Mouse (Mus musculus): Measurements from ENCODE around the gene Msh6. TPM values are rescaled to one million over a fixed set of nuclear protein-coding genes. Genes with fewer than 3 reads are reported as not detected.
"Not testable (repeated sequence)": the region's sequence is repeated elsewhere in the genome, so short reads cannot be mapped to it uniquely, and the experiment has no call there.

Msh6 gene
- 31.9 and 39.3 TPM in 2 replicates for polyA plus RNA-seq (2014; fragmentation: Nextera tagmentation; extraction: Ambion mirVana)

- peak within 1 kb of the TSS; percentile 86 for H3K27ac ChIP-seq (ENCODE audit: low read depth, low read length)
- WGBS, result under 1% methylated on average over 60 of the region's 63 CpGs
- no peaks in the 10 kb centered on the region for H3K9me3 ChIP-seq (replicated peaks; ENCODE audit: control insufficient read depth, low read length)
- H3K27me3 ChIP-seq (replicated peaks; ENCODE audit: control insufficient read depth, insufficient read depth, low read length), result no peaks in the 10 kb centered on the region
- H3K4me1 ChIP-seq (ENCODE audit: control insufficient read depth, insufficient read depth, low read length), result peaks cover 12% of the 10 kb centered on the region
- peak; percentile 98 for DNase-seq (ENCODE audit: low spot score)
- ATAC-seq, result peak; percentile 99
- H3K4me3 ChIP-seq (ENCODE audit: low read depth, low read length), result peak within 1 kb of the TSS; percentile 99
- peak within 1 kb of the TSS; percentile 85 for H3K4me2 ChIP-seq (ENCODE audit: low read length)
- peaks cover 11% of the 10 kb centered on the region; the same call in 1 of the 2 replicates for H3K36me3 ChIP-seq (ENCODE audit: control insufficient read depth, insufficient read depth, low read length)
- H3K9ac ChIP-seq (ENCODE audit: low read length), result peak within 1 kb of the TSS; percentile 92
Observed at GRCm38 (mm10) chr17:87974629-87975228, at the start of gene Msh6. Gene Msh6 (plus strand): TSS chr17:87975062.

- DNase-seq (ENCODE audit: low spot score), result no peak
- WGBS, result 86% methylated on average over 10 of the region's 10 CpGs
Observed at GRCm38 (mm10) chr17:87934326-87934725, 40.5 kb upstream of the Msh6 start.

GRCm38 (mm10) chr17:87934736-87935135 is 40.1 kb upstream of the Msh6 start:
- no peak overlapping the region for H3K27ac ChIP-seq (ENCODE audit: low read depth, low read length)
- no peak overlapping the region for H3K9ac ChIP-seq (ENCODE audit: low read length)
- 89% methylated on average over 8 of the region's 8 CpGs for WGBS
- no peak overlapping the region for H3K4me3 ChIP-seq (ENCODE audit: low read depth, low read length)
- H3K4me2 ChIP-seq (ENCODE audit: low read length), result no peak overlapping the region
- DNase-seq (ENCODE audit: low spot score), result no peak
- no peaks in the 10 kb centered on the region for H3K36me3 ChIP-seq (ENCODE audit: control insufficient read depth, insufficient read depth, low read length)
- no peaks in the 10 kb centered on the region for H3K9me3 ChIP-seq (replicated peaks; ENCODE audit: control insufficient read depth, low read length)
- no peaks in the 10 kb centered on the region for H3K4me1 ChIP-seq (ENCODE audit: control insufficient read depth, insufficient read depth, low read length)
- no peaks in the 10 kb centered on the region for H3K27me3 ChIP-seq (replicated peaks; ENCODE audit: control insufficient read depth, insufficient read depth, low read length)
- no peak for ATAC-seq

More at GRCm38 (mm10) chr17:87934326-87934725, 40.5 kb upstream of the Msh6 start:
- no peaks in the 10 kb centered on the region for H3K36me3 ChIP-seq (ENCODE audit: control insufficient read depth, insufficient read depth, low read length)
- H3K4me3 ChIP-seq (ENCODE audit: low read depth, low read length), result no peak overlapping the region
- no peaks in the 10 kb centered on the region for H3K9me3 ChIP-seq (replicated peaks; ENCODE audit: control insufficient read depth, low read length)
- H3K9ac ChIP-seq (ENCODE audit: low read length), result no peak overlapping the region
- H3K27me3 ChIP-seq (replicated peaks; ENCODE audit: control insufficient read depth, insufficient read depth, low read length), result no peaks in the 10 kb centered on the region
- H3K4me2 ChIP-seq (ENCODE audit: low read length), result no peak overlapping the region
- no peaks in the 10 kb centered on the region for H3K4me1 ChIP-seq (ENCODE audit: control insufficient read depth, insufficient read depth, low read length)
- ATAC-seq, result no peak
- no peak overlapping the region for H3K27ac ChIP-seq (ENCODE audit: low read depth, low read length)

- Histone ChIP-seq H3K36me3 (ENCODE audit: control insufficient read depth, insufficient read depth, low read length) (no peaks in the 10 kb centered on the region), H3K4me2 (ENCODE audit: low read length) (no peak overlapping the region), H3K4me3 (ENCODE audit: low read depth, low read length) (no peak overlapping the region), H3K9ac (ENCODE audit: low read length) (no peak overlapping the region), H3K27ac (ENCODE audit: low read depth, low read length) (no peak overlapping the region), H3K9me3 (replicated peaks; ENCODE audit: control insufficient read depth, low read length) (no peaks in the 10 kb centered on the region), H3K4me1 (ENCODE audit: control insufficient read depth, insufficient read depth, low read length) (no peaks in the 10 kb centered on the region), H3K27me3 (replicated peaks; ENCODE audit: control insufficient read depth, insufficient read depth, low read length) (no peaks in the 10 kb centered on the region)
- no peak for DNase-seq (ENCODE audit: low spot score)
- WGBS, result 91% methylated on average over 4 of the region's 4 CpGs
- no peak for ATAC-seq
Observed at GRCm38 (mm10) chr17:87936156-87936555, 38.7 kb upstream of the Msh6 start.

GRCm38 (mm10) chr17:87948965-87949584 is 25.8 kb upstream of the Msh6 start:
- Histone ChIP-seq H3K9ac (ENCODE audit: low read length) (no peak overlapping the region), H3K9me3 (replicated peaks; ENCODE audit: control insufficient read depth, low read length) (no peaks in the 10 kb centered on the region), H3K27ac (ENCODE audit: low read depth, low read length) (no peak overlapping the region), H3K4me3 (ENCODE audit: low read depth, low read length) (no peak overlapping the region), H3K36me3 (ENCODE audit: control insufficient read depth, insufficient read depth, low read length) (no peaks in the 10 kb centered on the region), H3K27me3 (replicated peaks; ENCODE audit: control insufficient read depth, insufficient read depth, low read length) (no peaks in the 10 kb centered on the region), H3K4me1 (ENCODE audit: control insufficient read depth, insufficient read depth, low read length) (no peaks in the 10 kb centered on the region), H3K4me2 (ENCODE audit: low read length) (no peak overlapping the region)
- peak; percentile 82 for ATAC-seq
- peak; percentile 79 for DNase-seq (ENCODE audit: low spot score)
- 44% methylated on average over 16 of the region's 16 CpGs for WGBS

GRCm38 (mm10) chr17:87954618-87955124 is 20.2 kb upstream of the Msh6 start:
- H3K27me3 ChIP-seq (replicated peaks; ENCODE audit: control insufficient read depth, insufficient read depth, low read length); H3K4me2 ChIP-seq (ENCODE audit: low read length); H3K4me1 ChIP-seq (ENCODE audit: control insufficient read depth, insufficient read depth, low read length); H3K9ac ChIP-seq (ENCODE audit: low read length); DNase-seq (ENCODE audit: low spot score); ATAC-seq; H3K27ac ChIP-seq (ENCODE audit: low read depth, low read length); H3K4me3 ChIP-seq (ENCODE audit: low read depth, low read length); H3K36me3 ChIP-seq (ENCODE audit: control insufficient read depth, insufficient read depth, low read length); H3K9me3 ChIP-seq (replicated peaks; ENCODE audit: control insufficient read depth, low read length): not testable (repeated sequence)
- 93% methylated on average over 13 of the region's 13 CpGs for WGBS

- Histone ChIP-seq H3K27ac (ENCODE audit: low read depth, low read length) (no peak overlapping the region), H3K4me3 (ENCODE audit: low read depth, low read length) (no peak overlapping the region), H3K9ac (ENCODE audit: low read length) (no peak overlapping the region), H3K9me3 (replicated peaks; ENCODE audit: control insufficient read depth, low read length) (no peaks in the 10 kb centered on the region), H3K27me3 (replicated peaks; ENCODE audit: control insufficient read depth, insufficient read depth, low read length) (no peaks in the 10 kb centered on the region), H3K4me2 (ENCODE audit: low read length) (no peak overlapping the region), H3K4me1 (ENCODE audit: control insufficient read depth, insufficient read depth, low read length) (no peaks in the 10 kb centered on the region), H3K36me3 (ENCODE audit: control insufficient read depth, insufficient read depth, low read length) (no peaks in the 10 kb centered on the region)
- WGBS, result 75% methylated on average over 12 of the region's 12 CpGs
- no peak for DNase-seq (ENCODE audit: low spot score)
- no peak for ATAC-seq
Observed at GRCm38 (mm10) chr17:87957096-87957840, 17.6 kb upstream of the Msh6 start.

- DNase-seq (ENCODE audit: low spot score) (no peak), ATAC-seq (no peak)
- no peaks in the 10 kb centered on the region for H3K9me3 ChIP-seq (replicated peaks; ENCODE audit: control insufficient read depth, low read length)
- no peaks in the 10 kb centered on the region for H3K4me1 ChIP-seq (ENCODE audit: control insufficient read depth, insufficient read depth, low read length)
- no peak overlapping the region for H3K9ac ChIP-seq (ENCODE audit: low read length)
- no peak overlapping the region for H3K27ac ChIP-seq (ENCODE audit: low read depth, low read length)
- WGBS, result 67% methylated on average over 8 of the region's 8 CpGs
- H3K27me3 ChIP-seq (replicated peaks; ENCODE audit: control insufficient read depth, insufficient read depth, low read length), result no peaks in the 10 kb centered on the region
- no peak overlapping the region for H3K4me3 ChIP-seq (ENCODE audit: low read depth, low read length)
- no peak overlapping the region for H3K4me2 ChIP-seq (ENCODE audit: low read length)
- H3K36me3 ChIP-seq (ENCODE audit: control insufficient read depth, insufficient read depth, low read length), result no peaks in the 10 kb centered on the region
Observed at GRCm38 (mm10) chr17:87958283-87958682, 16.6 kb upstream of the Msh6 start.

Data from forebrain, embryonic 14.5 days (tissue).